Mouse (Mus musculus) hindbrain, embryonic 13.5 days (tissue): ENCODE data around the gene Nell1. TPM values are rescaled to one million over a fixed set of nuclear protein-coding genes. Genes with fewer than 3 reads are reported as not detected.

Experiments
- ATAC-seq: fragments of 200-750 bp; cut with Nextera tagmentation; 2 replicates; pipeline ENCODE4 v1.8.0; 2017; ENCODE audit warnings: moderate TSS enrichment; ENCODE audit not compliant: low FRiP score
- H3K27ac ChIP-seq: fragments of 300-500 bp; sonication (generic); 2 replicates; pipeline ENCODE4 v1.5.1; 2015; ENCODE audit warnings: inconsistent platforms, mild to moderate bottlenecking, moderate library complexity
- H3K27me3 ChIP-seq: fragments of 300-500 bp; sonication (generic); 2 replicates; pipeline ENCODE4 v1.6.1; 2015; ENCODE audit warnings: mild to moderate bottlenecking, inconsistent platforms
- H3K36me3 ChIP-seq: fragments of 300-500 bp; sonication (generic); 2 replicates; pipeline ENCODE4 v1.6.1; 2015; ENCODE audit warnings: mild to moderate bottlenecking, inconsistent platforms
- H3K4me1 ChIP-seq: fragments of 300-500 bp; sonication (generic); replicated peaks from 2 replicates; pipeline ENCODE4 v1.6.1; 2015; ENCODE audit warnings: inconsistent platforms
- H3K4me2 ChIP-seq: fragments of 300-500 bp; sonication (generic); 2 replicates; pipeline ENCODE4 v1.6.1; 2015; ENCODE audit warnings: inconsistent platforms, mild to moderate bottlenecking, moderate library complexity
- H3K4me3 ChIP-seq: fragments of 300-500 bp; sonication (generic); 2 replicates; pipeline ENCODE4 v1.5.1; 2015; ENCODE audit warnings: mild to moderate bottlenecking, inconsistent platforms
- H3K9ac ChIP-seq: fragments of 300-500 bp; sonication (generic); 2 replicates; pipeline ENCODE4 v1.6.1; 2015; ENCODE audit warnings: mild to moderate bottlenecking, inconsistent platforms
- H3K9me3 ChIP-seq: fragments of 300-500 bp; sonication (generic); 2 replicates; pipeline ENCODE4 v1.6.1; 2016; ENCODE audit warnings: inconsistent platforms
- WGBS: fragments of 180-500 bp; shearing (Covaris S2); methylation state at CpG from one replicate; pipeline ENCODE4 v1.1.7; 2015; 5-methylcytosine and 5-hydroxymethylcytosine counted together
- polyA plus RNA-seq: library from polyadenylated mRNA; unstranded; fragments of >200 nt; fragmentation: Nextera tagmentation; extraction: Ambion mirVana; gene quantifications from 2 replicates; pipeline ENCODE4 v1.2.1, GENCODE M21; 2015

Gene Nell1
- polyA plus RNA-seq, 1 experiment from 2014 or later = 15.7 TPM

GRCm38 (mm10) chr7:50210678-50211251 lies 236.1 kb downstream of the Nell1 start:
- Histone ChIP-seq H3K27me3 (no peaks in the 10 kb centered on the region), H3K4me3 (no peak overlapping the region), H3K36me3 (no peaks in the 10 kb centered on the region), H3K9ac (no peak overlapping the region), H3K27ac (peak overlapping the region; percentile 58; the same call in 1 of the 2 replicates), H3K9me3 (0 out of 2 replicates have a peak, but pooled peaks cover 8% of the 10 kb centered on the region), H3K4me2 (0 out of 2 replicates have a peak overlapping the region, but pooled peaks have one; percentile 8), H3K4me1 (peaks cover 6% of the 10 kb centered on the region)
- ATAC-seq = peak; percentile 58
- 30% methylated on average over 6 of the region's 6 CpGs for WGBS

- Histone ChIP-seq H3K27me3 (peaks cover 23% of the 10 kb centered on the region), H3K4me3 (no peak overlapping the region), H3K4me2 (no peak overlapping the region), H3K4me1 (peaks cover 5% of the 10 kb centered on the region), H3K9ac (no peak overlapping the region), H3K27ac (no peak overlapping the region), H3K36me3 (no peaks in the 10 kb centered on the region), H3K9me3 (no peaks in the 10 kb centered on the region)
- 0 out of 2 replicates have a peak, but pooled peaks have one; percentile 24 for ATAC-seq
Observed at GRCm38 (mm10) chr7:50221849-50222248, 247.2 kb downstream of the Nell1 start.

GRCm38 (mm10) chr7:50226621-50227020 lies 252.0 kb downstream of the Nell1 start:
- H3K9me3 ChIP-seq = no peaks in the 10 kb centered on the region
- 92% methylated on average over 2 of the region's 2 CpGs for WGBS
- ATAC-seq = no peak

GRCm38 (mm10) chr7:50228273-50228672 lies 253.6 kb downstream of the Nell1 start:
- Histone ChIP-seq H3K9ac (no peak overlapping the region), H3K27me3 (peaks cover 16% of the 10 kb centered on the region), H3K4me1 (no peaks in the 10 kb centered on the region), H3K27ac (no peak overlapping the region), H3K36me3 (no peaks in the 10 kb centered on the region), H3K4me2 (no peak overlapping the region), H3K9me3 (no peaks in the 10 kb centered on the region), H3K4me3 (no peak overlapping the region)
- 0 out of 2 replicates have a peak, but pooled peaks have one; percentile 36 for ATAC-seq
- 69% methylated on average over 4 of the region's 4 CpGs for WGBS

More at GRCm38 (mm10) chr7:50226621-50227020, 252.0 kb downstream of the Nell1 start:
- H3K36me3 ChIP-seq = no peaks in the 10 kb centered on the region
- H3K4me1 ChIP-seq = no peaks in the 10 kb centered on the region; the same call in 1 of the 2 replicates
- no peak overlapping the region for H3K9ac ChIP-seq
- H3K4me2 ChIP-seq = no peak overlapping the region
- H3K4me3 ChIP-seq = no peak overlapping the region
- no peak overlapping the region for H3K27ac ChIP-seq
- peaks cover 16% of the 10 kb centered on the region for H3K27me3 ChIP-seq

GRCm38 (mm10) chr7:50241213-50241612 lies 266.5 kb downstream of the Nell1 start:
- no peak overlapping the region for H3K9ac ChIP-seq
- 0 out of 2 replicates have a peak, but pooled peaks cover 3% of the 10 kb centered on the region for H3K4me1 ChIP-seq
- H3K27me3 ChIP-seq = no peaks in the 10 kb centered on the region
- no peak for ATAC-seq
- no peaks in the 10 kb centered on the region for H3K9me3 ChIP-seq
- no peak overlapping the region for H3K4me3 ChIP-seq
- H3K27ac ChIP-seq = no peak overlapping the region
- no peak overlapping the region for H3K4me2 ChIP-seq
- H3K36me3 ChIP-seq = no peaks in the 10 kb centered on the region
- 68% methylated on average over 4 of the region's 4 CpGs for WGBS

- Histone ChIP-seq H3K36me3 (no peaks in the 10 kb centered on the region), H3K9ac (no peak overlapping the region), H3K4me2 (no peak overlapping the region), H3K27me3 (no peaks in the 10 kb centered on the region), H3K4me3 (no peak overlapping the region), H3K27ac (no peak overlapping the region), H3K4me1 (0 out of 2 replicates have a peak, but pooled peaks cover 3% of the 10 kb centered on the region), H3K9me3 (no peaks in the 10 kb centered on the region)
- peak; percentile 85 for ATAC-seq
- WGBS = 57% methylated on average over 5 of the region's 5 CpGs
Observed at GRCm38 (mm10) chr7:50241634-50242273, 267.1 kb downstream of the Nell1 start.

GRCm38 (mm10) chr7:50253166-50253565 lies 278.5 kb downstream of the Nell1 start:
- Histone ChIP-seq H3K27me3 (no peaks in the 10 kb centered on the region), H3K27ac (no peak overlapping the region), H3K36me3 (no peaks in the 10 kb centered on the region), H3K9me3 (no peaks in the 10 kb centered on the region), H3K4me2 (no peak overlapping the region), H3K4me3 (no peak overlapping the region), H3K9ac (no peak overlapping the region), H3K4me1 (no peaks in the 10 kb centered on the region)
- ATAC-seq = no peak
- 81% methylated on average over 3 of the region's 3 CpGs for WGBS

- no peak for ATAC-seq
- no peaks in the 10 kb centered on the region for H3K36me3 ChIP-seq
- no peaks in the 10 kb centered on the region for H3K27me3 ChIP-seq
- no peaks in the 10 kb centered on the region for H3K4me1 ChIP-seq
- H3K9me3 ChIP-seq = no peaks in the 10 kb centered on the region
- WGBS = 72% methylated on average over 3 of the region's 3 CpGs
- no peak overlapping the region for H3K27ac ChIP-seq
- no peak overlapping the region for H3K4me3 ChIP-seq
- H3K4me2 ChIP-seq = no peak overlapping the region
- no peak overlapping the region for H3K9ac ChIP-seq
Observed at GRCm38 (mm10) chr7:50260016-50260415, 285.4 kb downstream of the Nell1 start.

GRCm38 (mm10) chr7:50295508-50295907 lies 320.8 kb downstream of the Nell1 start:
- ATAC-seq = no peak
- WGBS = 75% methylated on average over 3 of the region's 3 CpGs

GRCm38 (mm10) chr7:50338226-50338625 lies 363.6 kb downstream of the Nell1 start:
- WGBS = 87% methylated on average over 5 of the region's 5 CpGs
- no peak for ATAC-seq
- no peak overlapping the region for H3K4me3 ChIP-seq

More at GRCm38 (mm10) chr7:50295508-50295907, 320.8 kb downstream of the Nell1 start:
- H3K4me2 ChIP-seq = no peak overlapping the region
- H3K36me3 ChIP-seq = no peaks in the 10 kb centered on the region
- H3K27me3 ChIP-seq = no peaks in the 10 kb centered on the region
- no peak overlapping the region for H3K4me3 ChIP-seq
- no peaks in the 10 kb centered on the region for H3K9me3 ChIP-seq
- no peaks in the 10 kb centered on the region for H3K4me1 ChIP-seq
- H3K9ac ChIP-seq = no peak overlapping the region
- no peak overlapping the region for H3K27ac ChIP-seq

GRCm38 (mm10) chr7:50338757-50339156 lies 364.1 kb downstream of the Nell1 start:
- H3K4me1 ChIP-seq = no peaks in the 10 kb centered on the region
- H3K9me3 ChIP-seq = no peaks in the 10 kb centered on the region
- no peak overlapping the region for H3K9ac ChIP-seq
- H3K4me2 ChIP-seq = no peak overlapping the region
- 76% methylated on average over 5 of the region's 5 CpGs for WGBS
- ATAC-seq = no peak
- H3K27me3 ChIP-seq = no peaks in the 10 kb centered on the region
- no peak overlapping the region for H3K27ac ChIP-seq
- H3K4me3 ChIP-seq = no peak overlapping the region
- no peaks in the 10 kb centered on the region for H3K36me3 ChIP-seq

More at GRCm38 (mm10) chr7:50338226-50338625, 363.6 kb downstream of the Nell1 start:
- Histone ChIP-seq H3K27ac (no peak overlapping the region), H3K36me3 (no peaks in the 10 kb centered on the region), H3K9ac (no peak overlapping the region), H3K4me1 (no peaks in the 10 kb centered on the region), H3K27me3 (no peaks in the 10 kb centered on the region), H3K4me2 (no peak overlapping the region), H3K9me3 (no peaks in the 10 kb centered on the region)

- 54% methylated on average over 2 of the region's 2 CpGs for WGBS
- no peak overlapping the region for H3K4me3 ChIP-seq
- no peaks in the 10 kb centered on the region for H3K4me1 ChIP-seq
- no peaks in the 10 kb centered on the region for H3K36me3 ChIP-seq
- ATAC-seq = no peak
- H3K9me3 ChIP-seq = no peaks in the 10 kb centered on the region
- no peak overlapping the region for H3K4me2 ChIP-seq
- H3K27ac ChIP-seq = no peak overlapping the region
- H3K27me3 ChIP-seq = no peaks in the 10 kb centered on the region
- no peak overlapping the region for H3K9ac ChIP-seq
Observed at GRCm38 (mm10) chr7:50351564-50351963, 376.9 kb downstream of the Nell1 start.

- no peak overlapping the region for H3K27ac ChIP-seq
- no peak for ATAC-seq
- H3K4me1 ChIP-seq = peaks cover 10% of the 10 kb centered on the region
- H3K9ac ChIP-seq = no peak overlapping the region
- H3K27me3 ChIP-seq = no peaks in the 10 kb centered on the region
- H3K4me3 ChIP-seq = no peak overlapping the region
- 36% methylated on average over 2 of the region's 2 CpGs for WGBS
- no peaks in the 10 kb centered on the region for H3K9me3 ChIP-seq
- H3K4me2 ChIP-seq = no peak overlapping the region
- no peaks in the 10 kb centered on the region for H3K36me3 ChIP-seq
Observed at GRCm38 (mm10) chr7:50357213-50357612, 382.5 kb downstream of the Nell1 start.
